Mouse (Mus musculus) heart, embryonic 14.5 days (tissue): ENCODE results near the gene Osbpl7. TPM values are rescaled to one million over a fixed set of nuclear protein-coding genes. Genes with fewer than 3 reads are reported as not detected.

Source experiments
- ATAC-seq: fragments of 200-750 bp; cut with Nextera tagmentation; 2 replicates; pipeline ENCODE4 v1.8.0; 2017; ENCODE audit warnings: low read depth, moderate TSS enrichment; ENCODE audit not compliant: insufficient number of reproducible peaks, insufficient read depth, low FRiP score
- H3K27ac ChIP-seq, 2 experiments: fragments of 200-500 bp in 1 of 2; fragments of 300-500 bp in 1 of 2; sonication (generic) in 1 of 2; replicated peaks in 1 of 2; 2 replicates each; pipeline ENCODE4 v1.5.1; 2012 to 2014; ENCODE audit warnings: low read depth in 2 of 2, low read length in 2 of 2, control low read depth in 1 of 2, mild to moderate bottlenecking in 1 of 2, mixed read lengths in 1 of 2; ENCODE audit not compliant: control insufficient read depth in 1 of 2, insufficient read depth in 1 of 2
- H3K27me3 ChIP-seq: fragments of 300-500 bp; sonication (generic); 2 replicates; pipeline ENCODE4 v1.6.1; 2014; ENCODE audit warnings: mild to moderate bottlenecking, low read length, control low read depth; ENCODE audit not compliant: control insufficient read depth, insufficient read depth
- H3K36me3 ChIP-seq: fragments of 300-500 bp; sonication (generic); 2 replicates; pipeline ENCODE4 v1.6.1; 2014; ENCODE audit warnings: mild to moderate bottlenecking, control low read depth, low read length, mixed read lengths; ENCODE audit not compliant: control insufficient read depth, insufficient read depth
- H3K4me1 ChIP-seq, 2 experiments: fragments of 200-500 bp in 1 of 2; fragments of 300-500 bp in 1 of 2; sonication (generic) in 1 of 2; 2 replicates each; pipeline ENCODE4 v1.6.1; 2012 to 2014; ENCODE audit warnings: low read length in 2 of 2, control low read depth in 1 of 2, mixed read lengths in 1 of 2; ENCODE audit not compliant: control insufficient read depth in 2 of 2, insufficient read depth in 2 of 2
- H3K4me2 ChIP-seq: fragments of 300-500 bp; sonication (generic); 2 replicates; pipeline ENCODE4 v1.6.1; 2014; ENCODE audit warnings: mild to moderate bottlenecking, low read length
- H3K4me3 ChIP-seq, 2 experiments: fragments of 200-500 bp in 1 of 2; fragments of 300-500 bp in 1 of 2; sonication (generic) in 1 of 2; 2 replicates each; pipeline ENCODE4 v1.5.1; 2012 to 2014; ENCODE audit warnings: low read length in 2 of 2, mild to moderate bottlenecking in 2 of 2, control low read depth in 1 of 2, low read depth in 1 of 2, moderate library complexity in 1 of 2; ENCODE audit not compliant: control insufficient read depth in 1 of 2, insufficient read depth in 1 of 2
- H3K9ac ChIP-seq: fragments of 300-500 bp; sonication (generic); 2 replicates; pipeline ENCODE4 v1.6.1; 2014; ENCODE audit warnings: mild to moderate bottlenecking, low read length
- H3K9me3 ChIP-seq: fragments of 300-500 bp; sonication (generic); 2 replicates; pipeline ENCODE4 v1.6.1; 2016; ENCODE audit warnings: low read length, control low read depth; ENCODE audit not compliant: control insufficient read depth
- WGBS: fragments of 180-500 bp; shearing (Covaris S2); extraction: QIAGEN DNeasy Blood & Tissue Kit; methylation state at CpG from one replicate; pipeline ENCODE4 v1.1.7; 2014; 5-methylcytosine and 5-hydroxymethylcytosine counted together
- microRNA-seq: library from miRNA; unstranded; fragments of <30 nt; microRNA quantifications from one replicate; pipeline ENCODE4, GENCODE M21; 2016
- polyA plus RNA-seq: library from polyadenylated mRNA; unstranded; fragments of >200 nt; fragmentation: Nextera tagmentation; extraction: Ambion mirVana; gene quantifications from 2 replicates; pipeline ENCODE4 v1.2.1, GENCODE M21; 2014

The Osbpl7 gene
- polyA plus RNA-seq, 1 experiment from 2014 or later, result 4.6 TPM

- no peak overlapping the region for H3K27ac ChIP-seq
- H3K9ac ChIP-seq, result no peak overlapping the region
- H3K4me1 ChIP-seq, result no peaks in the 10 kb centered on the region; a peak in 1 of 4 replicates
- no peak overlapping the region for H3K4me3 ChIP-seq
- H3K36me3 ChIP-seq, result no peaks in the 10 kb centered on the region
- no peak overlapping the region for H3K4me2 ChIP-seq
- peaks cover 11% of the 10 kb centered on the region for H3K27me3 ChIP-seq
- 88% methylated on average over 9 of the region's 9 CpGs for WGBS
- ATAC-seq, result no peak
- no peaks in the 10 kb centered on the region for H3K9me3 ChIP-seq
Measured at GRCm38 (mm10) chr11:97104091-97104483, 53.7 kb downstream of the Osbpl7 start.

- Histone ChIP-seq H3K9ac (no peak overlapping the region), H3K27ac (no peak overlapping the region), H3K36me3 (no peaks in the 10 kb centered on the region), H3K9me3 (no peaks in the 10 kb centered on the region), H3K4me2 (no peak overlapping the region), H3K4me1 (0 out of 4 replicates have a peak, but pooled peaks cover 0 to under 1% of the 10 kb centered on the region in 2 experiments), H3K27me3 (peaks cover 14% of the 10 kb centered on the region), H3K4me3 (no peak overlapping the region)
- WGBS, result 82% methylated on average over 16 of the region's 16 CpGs
- no peak for ATAC-seq
Measured at GRCm38 (mm10) chr11:97108976-97109375, 58.5 kb downstream of the Osbpl7 start.

GRCm38 (mm10) chr11:97112519-97113125 is 62.2 kb downstream of the Osbpl7 start:
- H3K9me3 ChIP-seq, result no peaks in the 10 kb centered on the region
- H3K4me1 ChIP-seq, result peaks cover 2 to 17% of the 10 kb centered on the region in 2 experiments; a peak in 3 of 4 replicates
- no peak overlapping the region for H3K9ac ChIP-seq
- peaks cover 50% of the 10 kb centered on the region for H3K27me3 ChIP-seq
- WGBS, result 81% methylated on average over 9 of the region's 9 CpGs
- no peak overlapping the region for H3K4me3 ChIP-seq
- no peak overlapping the region for H3K27ac ChIP-seq
- no peak overlapping the region for H3K4me2 ChIP-seq
- no peak for ATAC-seq
- H3K36me3 ChIP-seq, result no peaks in the 10 kb centered on the region

GRCm38 (mm10) chr11:97114671-97115601 is 64.5 kb downstream of the Osbpl7 start, which contains the start of gene Tbx21:
Tbx21 (minus strand) TSS chr11:97115331.
- H3K9me3 ChIP-seq, result no peaks in the 10 kb centered on the region
- no peaks in the 10 kb centered on the region for H3K36me3 ChIP-seq
- peak within 1 kb of the TSS; percentile 30; the same call in 1 of the 2 replicates for H3K9ac ChIP-seq
- H3K4me1 ChIP-seq, result peaks cover 2 to 17% of the 10 kb centered on the region in 2 experiments; a peak in 3 of 4 replicates
- peaks cover 70% of the 10 kb centered on the region for H3K27me3 ChIP-seq
- under 1% methylated on average over 76 of the region's 87 CpGs for WGBS
- peak within 1 kb of the TSS; percentile 35 to 46 for H3K4me3 ChIP-seq
- H3K4me2 ChIP-seq, result peak within 1 kb of the TSS; percentile 76
- ATAC-seq, result no peak
- no peak within 1 kb of the TSS for H3K27ac ChIP-seq

- peak overlapping the region; percentile 76 for H3K4me2 ChIP-seq
- no peak for ATAC-seq
- H3K9ac ChIP-seq, result no peak overlapping the region
- peaks cover 2 to 17% of the 10 kb centered on the region in 2 experiments; a peak in 3 of 4 replicates for H3K4me1 ChIP-seq
- H3K4me3 ChIP-seq, result peak overlapping the region in 1 of 2 experiments; percentile 46; a peak in 1 of 4 replicates
- H3K36me3 ChIP-seq, result no peaks in the 10 kb centered on the region
- WGBS, result 9% methylated on average over 11 of the region's 11 CpGs
- H3K27ac ChIP-seq, result no peak overlapping the region
- H3K9me3 ChIP-seq, result no peaks in the 10 kb centered on the region
- peaks cover 70% of the 10 kb centered on the region for H3K27me3 ChIP-seq
Measured at GRCm38 (mm10) chr11:97115797-97116196, 65.4 kb downstream of the Osbpl7 start.

Small RNAs within 50 kb of the gene (microRNA-seq; reads per million reads assigned to microRNA genes)
- gene Mir8103, result 2.2 reads per million

Other genes starting within 250 kb of the Osbpl7 start
- 49.7 and 55.1 TPM in 2 replicates for gene Nfe2l1, start 220.7 kb upstream of the Osbpl7 start, polyA plus RNA-seq
- gene Copz2, start 200.8 kb upstream of the Osbpl7 start, polyA plus RNA-seq, result 134 and 141 TPM in 2 replicates
- gene Cdk5rap3, start 134.1 kb upstream of the Osbpl7 start, polyA plus RNA-seq, result 44.7 and 50.9 TPM in 2 replicates
- gene Prr15l, start 122.5 kb upstream of the Osbpl7 start, polyA plus RNA-seq, result 0.53 and 0.54 TPM in 2 replicates
- 32.3 and 47.6 TPM in 2 replicates for gene Pnpo, start 106.6 kb upstream of the Osbpl7 start, polyA plus RNA-seq
- 14.7 and 15.0 TPM in 2 replicates for gene Sp2, start 67.7 kb upstream of the Osbpl7 start, polyA plus RNA-seq
- gene Sp6, start 37.2 kb upstream of the Osbpl7 start, polyA plus RNA-seq, result 0.11 TPM in 1 of 2 replicates, not detected in the other
- gene Scrn2, start 20.7 kb upstream of the Osbpl7 start, polyA plus RNA-seq, result 12.9 and 14.4 TPM in 2 replicates
- 0.35 and 0.54 TPM in 2 replicates for gene Lrrc46, start 9.2 kb upstream of the Osbpl7 start, polyA plus RNA-seq
- gene Mrpl10, start 9.1 kb upstream of the Osbpl7 start, polyA plus RNA-seq, result 76.9 and 80.1 TPM in 2 replicates
- 0.08 TPM in 1 of 2 replicates, not detected in the other for gene Tbx21, start 64.7 kb downstream of the Osbpl7 start, polyA plus RNA-seq
- gene Tbkbp1, start 100.9 kb downstream of the Osbpl7 start, polyA plus RNA-seq, result 7.1 and 7.3 TPM in 2 replicates
- gene Kpnb1, start 137.3 kb downstream of the Osbpl7 start, polyA plus RNA-seq, result 38.8 and 40.2 TPM in 2 replicates
- 86.9 and 90.0 TPM in 2 replicates for gene Npepps, start 230.0 kb downstream of the Osbpl7 start, polyA plus RNA-seq